Mouse (Mus musculus) heart, embryonic 15.5 days (tissue): ENCODE data around the gene Pls1. TPM values are rescaled to one million over a fixed set of nuclear protein-coding genes. Genes with fewer than 3 reads are reported as not detected.

Experiments used
- ATAC-seq: fragments of 200-750 bp; cut with Nextera tagmentation; replicated peaks from 2 replicates; pipeline ENCODE4 v1.8.0; 2017; ENCODE audit warnings: low read depth, moderate TSS enrichment; ENCODE audit not compliant: insufficient number of reproducible peaks, insufficient read depth, low FRiP score
- H3K27ac ChIP-seq: fragments of 300-500 bp; sonication (generic); 2 replicates; pipeline ENCODE4 v1.5.1; 2015; ENCODE audit warnings: mild to moderate bottlenecking, inconsistent platforms
- H3K27me3 ChIP-seq: fragments of 300-500 bp; sonication (generic); 2 replicates; pipeline ENCODE4 v1.6.1; 2015; ENCODE audit warnings: inconsistent platforms
- H3K36me3 ChIP-seq: fragments of 300-500 bp; sonication (generic); 2 replicates; pipeline ENCODE4 v1.6.1; 2015; ENCODE audit warnings: mild to moderate bottlenecking, inconsistent platforms
- H3K4me1 ChIP-seq: fragments of 300-500 bp; sonication (generic); replicated peaks from 2 replicates; pipeline ENCODE4 v1.6.1; 2015; ENCODE audit warnings: inconsistent platforms
- H3K4me2 ChIP-seq: fragments of 300-500 bp; sonication (generic); 2 replicates; pipeline ENCODE4 v1.6.1; 2015; ENCODE audit warnings: inconsistent platforms, mild to moderate bottlenecking, moderate library complexity
- H3K4me3 ChIP-seq: fragments of 300-500 bp; sonication (generic); 2 replicates; pipeline ENCODE4 v1.5.1; 2015; ENCODE audit warnings: mild to moderate bottlenecking, inconsistent platforms
- H3K9ac ChIP-seq: fragments of 300-500 bp; sonication (generic); 2 replicates; pipeline ENCODE4 v1.6.1; 2015; ENCODE audit warnings: mild to moderate bottlenecking, inconsistent platforms
- H3K9me3 ChIP-seq: fragments of 300-500 bp; sonication (generic); replicated peaks from 2 replicates; pipeline ENCODE4 v1.6.1; 2016; ENCODE audit warnings: inconsistent platforms
- WGBS: fragments of 180-500 bp; shearing (Covaris S2); methylation state at CpG from one replicate; pipeline ENCODE4 v1.1.7; 2015; ENCODE audit warnings: mixed read lengths; 5-methylcytosine and 5-hydroxymethylcytosine counted together
- polyA plus RNA-seq: library from polyadenylated mRNA; unstranded; fragments of >200 nt; fragmentation: Nextera tagmentation; extraction: Ambion mirVana; gene quantifications from 2 replicates; pipeline ENCODE4 v1.2.1, GENCODE M21; 2015

Gene Pls1
- polyA plus RNA-seq, 1 experiment from 2014 or later, result 1.0 TPM

DNA sequence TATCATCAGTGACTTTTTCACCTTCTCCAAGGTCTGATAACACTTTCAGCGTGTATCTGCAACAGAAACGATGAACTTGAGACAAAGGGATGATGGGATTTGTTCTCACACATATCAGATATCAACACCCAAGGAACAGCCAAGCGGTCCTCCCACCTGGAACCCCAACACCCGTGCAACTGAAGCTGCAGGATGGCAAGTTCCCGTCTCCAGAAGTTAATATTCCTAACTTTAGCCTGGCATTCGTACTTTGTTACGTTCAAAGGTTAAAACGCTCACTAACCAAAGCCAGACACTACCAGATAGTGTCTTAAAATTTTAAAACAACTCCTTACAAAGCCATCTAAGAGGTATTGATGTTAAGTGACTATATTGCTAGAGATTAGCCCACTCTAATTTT lies 83.7 kb downstream of the Pls1 start:
- Histone ChIP-seq H3K4me2 (no peak overlapping the region), H3K27me3 (no peaks in the 10 kb centered on the region), H3K4me1 (no peaks in the 10 kb centered on the region), H3K4me3 (no peak overlapping the region), H3K9me3 (no peaks in the 10 kb centered on the region), H3K36me3 (no peaks in the 10 kb centered on the region), H3K9ac (no peak overlapping the region), H3K27ac (no peak overlapping the region)
- 82% methylated on average over 8 of the region's 8 CpGs for WGBS
- ATAC-seq, result no peak

DNA sequence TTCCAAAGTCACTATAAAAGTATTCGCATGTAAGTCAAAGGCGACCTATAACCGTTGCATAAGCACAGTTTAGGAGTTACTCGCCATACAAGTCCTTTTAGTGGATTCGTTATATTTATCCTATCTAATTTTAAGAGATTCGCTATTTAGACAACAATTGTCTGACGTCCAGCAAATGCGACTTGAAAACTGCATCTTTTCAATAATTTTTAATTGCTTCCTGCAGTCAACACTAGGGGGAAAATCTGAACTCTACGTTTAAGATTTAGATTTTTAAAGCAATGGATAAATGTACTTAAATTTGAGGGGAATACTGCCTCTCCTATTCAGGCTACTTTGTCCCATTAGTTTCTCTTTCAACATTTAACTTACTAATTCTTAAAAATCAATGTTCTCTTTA lies 94.4 kb downstream of the Pls1 start:
- no peaks in the 10 kb centered on the region for H3K9me3 ChIP-seq
- no peak overlapping the region for H3K27ac ChIP-seq
- peaks cover 14% of the 10 kb centered on the region; the same call in 1 of the 2 replicates for H3K27me3 ChIP-seq
- no peak overlapping the region for H3K9ac ChIP-seq
- no peaks in the 10 kb centered on the region for H3K36me3 ChIP-seq
- WGBS, result 39% methylated on average over 9 of the region's 9 CpGs
- H3K4me3 ChIP-seq, result peak overlapping the region; percentile 80
- peaks cover 7% of the 10 kb centered on the region for H3K4me1 ChIP-seq
- peak overlapping the region; percentile 84 for H3K4me2 ChIP-seq
- ATAC-seq, result no peak

DNA sequence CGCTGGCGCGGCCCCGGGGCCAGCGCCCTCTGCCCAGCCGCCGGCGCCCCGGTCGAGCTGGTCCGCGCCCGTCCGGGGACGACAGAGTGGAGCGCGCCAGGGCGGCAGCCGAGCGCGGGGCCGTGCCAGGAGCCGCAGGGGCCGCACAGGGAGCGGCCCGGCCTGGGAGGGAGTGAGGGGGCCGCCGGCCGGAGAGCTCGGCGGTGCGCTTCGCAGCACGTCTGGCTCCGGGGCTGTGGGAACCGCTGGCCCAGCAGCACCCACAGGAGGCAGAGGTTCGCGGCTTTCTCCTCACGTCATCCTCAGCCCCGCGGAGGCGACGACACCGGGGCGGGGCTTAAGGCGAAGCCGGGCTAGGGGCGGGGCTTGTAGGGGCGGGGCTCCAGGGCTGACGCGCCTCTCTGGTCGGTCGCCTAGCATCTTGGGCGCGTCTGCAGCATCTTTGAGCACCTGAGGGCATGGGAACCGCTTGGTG lies 95.0 kb downstream of the Pls1 start, which contains the start of gene Trpc1:
Gene Trpc1, minus strand, starts transcription at position 339 of the 475 bp plus-strand sequence.
- Histone ChIP-seq H3K4me3 (peak within 1 kb of the TSS; percentile 80), H3K4me1 (peaks cover 7% of the 10 kb centered on the region), H3K36me3 (no peaks in the 10 kb centered on the region), H3K27ac (peak within 1 kb of the TSS; percentile 60), H3K9ac (peak within 1 kb of the TSS; percentile 82), H3K27me3 (peaks cover 14% of the 10 kb centered on the region; the same call in 1 of the 2 replicates), H3K4me2 (peak within 1 kb of the TSS; percentile 84), H3K9me3 (no peaks in the 10 kb centered on the region)
- WGBS, result under 1% methylated on average over 53 of the region's 56 CpGs
- ATAC-seq, result peak; percentile 97

DNA sequence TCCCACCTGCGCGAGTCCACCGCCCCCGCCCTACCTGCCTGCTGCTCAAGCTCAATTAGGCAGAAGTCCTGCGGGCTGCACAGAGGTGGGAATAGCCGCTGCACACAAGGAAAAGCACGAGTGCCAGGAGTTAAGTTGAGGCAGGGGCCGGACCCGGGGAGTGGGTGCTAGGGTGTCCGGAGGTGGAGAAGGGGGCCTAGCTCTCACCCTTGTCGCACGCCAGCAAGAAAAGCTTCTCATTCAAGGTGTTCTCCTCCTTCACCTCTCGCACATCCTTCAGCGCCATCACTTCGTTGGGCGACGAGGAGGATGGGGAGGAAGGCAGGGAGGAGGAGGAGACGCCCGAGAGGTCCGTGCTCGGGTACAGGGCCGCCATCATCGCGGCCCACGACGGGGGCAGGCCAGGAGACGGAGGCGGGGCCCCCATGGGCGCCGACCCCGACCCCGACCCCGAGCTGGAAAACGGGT lies 95.6 kb downstream of the Pls1 start:
- H3K4me2 ChIP-seq, result peak overlapping the region; percentile 84
- WGBS, result 1% methylated on average over 30 of the region's 34 CpGs
- no peaks in the 10 kb centered on the region for H3K9me3 ChIP-seq
- H3K27me3 ChIP-seq, result peaks cover 14% of the 10 kb centered on the region; the same call in 1 of the 2 replicates
- H3K36me3 ChIP-seq, result no peaks in the 10 kb centered on the region
- H3K9ac ChIP-seq, result peak overlapping the region; percentile 82
- H3K4me3 ChIP-seq, result peak overlapping the region; percentile 80
- H3K27ac ChIP-seq, result 0 out of 2 replicates have a peak overlapping the region, but pooled peaks have one; percentile 60
- peak; percentile 65 for ATAC-seq
- H3K4me1 ChIP-seq, result peaks cover 7% of the 10 kb centered on the region

DNA sequence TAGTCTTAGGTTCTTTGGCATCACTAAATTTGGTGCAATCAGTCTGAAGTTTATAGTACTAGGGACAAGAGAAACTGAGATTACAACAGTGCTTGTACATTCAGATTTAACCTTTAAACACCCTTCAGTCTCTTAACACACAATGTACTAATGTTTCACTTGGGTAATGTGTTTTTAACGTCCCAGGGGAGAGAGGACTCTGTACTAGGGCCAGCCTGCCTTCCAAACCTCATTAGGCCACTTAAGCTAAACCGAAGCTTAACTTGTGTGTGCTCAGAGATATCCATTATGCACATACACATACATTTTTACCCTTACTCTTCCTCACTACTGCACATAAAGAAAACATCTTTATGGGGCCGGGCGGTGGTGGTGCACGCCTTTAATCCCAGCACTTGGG lies 97.8 kb downstream of the Pls1 start:
- Histone ChIP-seq H3K9me3 (no peaks in the 10 kb centered on the region), H3K27me3 (peaks cover 10% of the 10 kb centered on the region; the same call in 1 of the 2 replicates), H3K4me2 (no peak overlapping the region), H3K4me1 (peaks cover 7% of the 10 kb centered on the region), H3K36me3 (no peaks in the 10 kb centered on the region), H3K9ac (no peak overlapping the region), H3K4me3 (no peak overlapping the region), H3K27ac (no peak overlapping the region)
- no peak for ATAC-seq
- 80% methylated on average over 5 of the region's 5 CpGs for WGBS

DNA sequence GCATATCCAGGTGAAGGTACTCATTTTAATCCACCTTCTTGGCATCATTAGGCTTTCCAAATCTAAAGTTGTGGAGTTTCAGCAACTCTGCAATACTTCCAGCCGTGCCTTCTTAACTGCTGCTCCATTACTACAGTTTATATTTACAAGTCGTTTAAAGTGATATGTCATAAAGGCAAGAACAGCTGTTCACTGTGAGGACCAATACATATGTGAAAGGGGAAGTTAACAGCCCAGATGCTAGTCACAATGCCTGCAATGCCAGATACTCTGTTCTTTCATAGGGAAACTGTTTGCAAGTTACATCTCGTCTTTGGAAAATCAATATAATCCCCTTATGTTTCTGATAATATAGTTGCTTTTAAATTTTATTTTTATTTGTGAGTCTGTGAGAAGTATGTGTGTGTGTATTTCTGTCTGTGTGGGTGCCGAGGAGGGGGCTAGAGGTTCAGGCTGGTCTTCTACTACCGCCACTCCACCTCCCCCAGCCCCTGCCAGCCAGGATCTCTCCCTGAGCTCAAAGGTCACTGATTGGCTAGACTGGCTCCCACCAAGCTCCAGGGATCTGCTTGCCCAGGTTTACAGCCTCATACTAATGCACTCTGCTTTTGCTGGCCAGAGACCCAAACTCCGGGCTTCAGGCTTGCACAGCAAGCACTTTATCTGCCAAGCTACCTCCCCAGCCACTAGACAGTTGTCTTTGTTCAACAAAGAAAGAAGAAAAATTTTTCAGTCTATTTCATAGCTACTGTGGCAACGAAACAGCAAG lies 100.1 kb downstream of the Pls1 start:
- H3K4me2 ChIP-seq, result no peak overlapping the region
- ATAC-seq, result no peak
- WGBS, result 66% methylated on average over 7 of the region's 7 CpGs

DNA sequence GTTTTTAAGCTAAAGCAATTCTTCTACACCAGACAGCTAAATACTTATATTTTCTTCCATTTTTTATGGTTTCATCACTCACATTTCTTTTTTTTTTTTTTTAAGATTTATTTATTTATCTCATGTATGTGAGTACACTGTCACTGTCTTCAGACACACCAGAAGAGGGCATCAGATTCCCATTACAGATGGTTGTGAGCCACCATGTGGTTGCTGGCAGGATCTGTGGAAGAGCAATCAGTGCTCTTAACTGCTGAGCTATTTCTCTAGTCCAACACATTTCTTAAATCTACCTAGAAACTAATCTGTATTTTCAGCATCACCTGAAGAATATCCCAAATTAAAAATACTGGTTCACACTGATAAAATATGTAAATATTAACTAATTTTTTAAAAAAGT lies 108.9 kb downstream of the Pls1 start:
- ATAC-seq, result no peak
- Histone ChIP-seq H3K27ac (no peak overlapping the region), H3K4me2 (no peak overlapping the region), H3K4me1 (no peaks in the 10 kb centered on the region), H3K9me3 (no peaks in the 10 kb centered on the region), H3K9ac (no peak overlapping the region), H3K4me3 (no peak overlapping the region), H3K36me3 (0 out of 2 replicates have a peak, but pooled peaks cover 3% of the 10 kb centered on the region), H3K27me3 (no peaks in the 10 kb centered on the region)

More for the DNA sequence above, 100.1 kb downstream of the Pls1 start:
- Histone ChIP-seq H3K4me3 (no peak overlapping the region), H3K4me1 (peaks cover 3% of the 10 kb centered on the region), H3K36me3 (no peaks in the 10 kb centered on the region), H3K9ac (no peak overlapping the region), H3K9me3 (no peaks in the 10 kb centered on the region), H3K27ac (no peak overlapping the region), H3K27me3 (no peaks in the 10 kb centered on the region)

DNA sequence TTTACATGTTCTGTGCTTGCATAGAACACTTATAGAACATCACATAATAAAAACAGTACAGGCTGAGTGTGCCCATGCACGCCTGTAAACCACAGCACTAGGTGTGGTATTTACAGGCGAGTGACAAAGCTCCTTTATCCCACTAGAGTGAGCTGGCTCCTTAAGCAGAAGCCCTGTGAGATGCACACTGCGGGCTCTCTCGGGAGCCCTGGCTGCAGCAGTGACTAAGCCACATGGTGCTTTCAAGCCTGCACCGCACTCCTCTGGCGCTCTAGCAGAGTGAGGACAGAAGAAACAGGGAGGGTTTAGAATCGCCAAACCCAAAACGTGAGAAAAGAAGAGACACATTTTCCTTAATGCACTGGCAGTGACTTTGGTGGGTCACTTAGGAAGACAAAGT lies 132.5 kb downstream of the Pls1 start:
- Histone ChIP-seq H3K27me3 (no peaks in the 10 kb centered on the region), H3K4me2 (no peak overlapping the region), H3K9ac (no peak overlapping the region), H3K4me1 (no peaks in the 10 kb centered on the region), H3K36me3 (peaks cover 10% of the 10 kb centered on the region; the same call in 1 of the 2 replicates), H3K27ac (no peak overlapping the region), H3K4me3 (no peak overlapping the region), H3K9me3 (no peaks in the 10 kb centered on the region)
- WGBS, result 33% methylated on average over 8 of the region's 8 CpGs
- ATAC-seq, result no peak

DNA sequence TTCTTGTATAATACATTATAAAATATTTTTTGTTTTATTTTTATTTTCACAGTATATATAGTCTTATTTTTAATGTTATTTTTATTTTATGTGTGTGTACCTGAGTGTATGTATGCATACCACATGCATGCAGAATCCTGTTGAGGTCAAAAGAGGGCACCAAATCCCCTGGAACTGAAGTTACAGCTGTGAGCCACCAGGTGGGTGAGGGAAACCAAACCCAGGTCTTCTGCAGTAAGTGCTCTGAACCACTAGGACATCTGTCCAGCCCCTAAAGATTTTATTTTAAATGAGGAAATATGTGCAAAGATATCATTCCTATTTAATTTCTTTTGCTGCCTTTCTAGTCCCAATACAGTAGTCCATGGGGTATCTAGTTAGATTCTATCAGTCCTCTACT lies 136.2 kb downstream of the Pls1 start:
- H3K27me3 ChIP-seq, result no peaks in the 10 kb centered on the region
- H3K4me2 ChIP-seq, result no peak overlapping the region
- ATAC-seq, result no peak
- no peak overlapping the region for H3K4me3 ChIP-seq
- no peaks in the 10 kb centered on the region for H3K9me3 ChIP-seq
- H3K4me1 ChIP-seq, result no peaks in the 10 kb centered on the region
- H3K27ac ChIP-seq, result no peak overlapping the region
- H3K9ac ChIP-seq, result no peak overlapping the region
- peaks cover 10% of the 10 kb centered on the region; the same call in 1 of the 2 replicates for H3K36me3 ChIP-seq

DNA sequence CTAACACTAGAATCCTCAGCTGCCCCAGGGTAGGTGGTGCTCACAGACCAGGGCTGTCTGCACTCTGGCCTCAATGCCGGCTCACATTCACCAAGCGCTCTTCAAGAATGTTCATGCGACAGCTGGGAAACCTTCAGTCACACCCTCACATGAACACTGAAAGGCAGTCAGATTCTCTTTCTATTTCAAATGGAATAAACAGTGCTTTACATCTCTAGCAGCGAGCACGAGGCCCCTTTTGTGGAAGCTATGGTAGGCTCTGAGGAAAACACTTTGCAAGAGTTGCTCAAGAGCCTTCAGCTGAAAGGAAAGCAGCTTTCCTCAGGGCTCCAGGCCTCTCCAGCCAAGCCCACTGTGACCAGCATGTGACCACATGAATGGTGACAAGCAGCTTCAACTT lies 139.7 kb downstream of the Pls1 start:
- Histone ChIP-seq H3K4me3 (no peak overlapping the region), H3K4me2 (no peak overlapping the region), H3K9ac (no peak overlapping the region), H3K36me3 (peaks cover 10% of the 10 kb centered on the region; the same call in 1 of the 2 replicates), H3K9me3 (no peaks in the 10 kb centered on the region), H3K27ac (no peak overlapping the region), H3K27me3 (no peaks in the 10 kb centered on the region), H3K4me1 (no peaks in the 10 kb centered on the region)
- no peak for ATAC-seq
- WGBS, result 57% methylated on average over 5 of the region's 5 CpGs

DNA sequence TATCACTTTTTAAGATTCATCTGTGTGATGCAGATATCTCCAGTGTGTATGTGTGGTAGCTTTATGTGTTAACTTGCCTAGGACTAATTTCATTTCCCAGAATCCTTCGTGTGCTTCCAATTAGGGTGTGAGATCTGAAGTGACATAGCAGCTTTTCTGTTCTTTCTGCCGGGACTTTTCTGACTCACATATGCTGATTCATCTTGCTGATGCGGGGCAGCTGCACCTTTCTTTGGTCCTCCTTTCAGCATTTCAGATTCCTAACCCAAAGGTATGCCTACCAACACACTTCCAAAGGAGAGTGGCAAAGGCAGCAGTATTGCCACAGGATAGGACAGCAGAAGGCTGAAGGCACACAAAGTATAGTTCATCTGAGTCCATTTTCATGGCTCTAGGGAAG lies 141.0 kb downstream of the Pls1 start:
- Histone ChIP-seq H3K4me2 (no peak overlapping the region), H3K4me1 (no peaks in the 10 kb centered on the region), H3K27me3 (no peaks in the 10 kb centered on the region), H3K36me3 (peaks cover 5% of the 10 kb centered on the region; the same call in 1 of the 2 replicates), H3K9ac (no peak overlapping the region), H3K4me3 (no peak overlapping the region), H3K27ac (no peak overlapping the region), H3K9me3 (no peaks in the 10 kb centered on the region)
- WGBS, result 76% methylated on average over 3 of the region's 3 CpGs
- ATAC-seq, result no peak
